Mouse (Mus musculus) intestine, embryonic 16.5 days (tissue): ENCODE measurements around the gene Cpa4. TPM values are rescaled to one million over a fixed set of nuclear protein-coding genes. Genes with fewer than 3 reads are reported as not detected.
A peak's percentile ranks its signal among the peaks of the same experiment; 100 is the strongest.

Source experiments
- ATAC-seq: fragments of 200-750 bp; cut with Nextera tagmentation; 2 replicates; pipeline ENCODE4 v1.8.0; 2017; ENCODE audit warnings: moderate TSS enrichment, moderate library complexity
- H3K27ac ChIP-seq: fragments of 300-500 bp; sonication (generic); 2 replicates; pipeline ENCODE4 v1.5.1; 2014; ENCODE audit warnings: mild to moderate bottlenecking, low read length
- H3K27me3 ChIP-seq: fragments of 300-500 bp; sonication (generic); replicated peaks from 2 replicates; pipeline ENCODE4 v1.6.1; 2014; ENCODE audit warnings: low read length, control low read depth, mixed read lengths; ENCODE audit not compliant: control insufficient read depth, insufficient read depth
- H3K36me3 ChIP-seq: fragments of 300-500 bp; sonication (generic); 2 replicates; pipeline ENCODE4 v1.6.1; 2014; ENCODE audit warnings: low read length, control low read depth; ENCODE audit not compliant: control insufficient read depth, insufficient read depth
- H3K4me1 ChIP-seq: fragments of 300-500 bp; sonication (generic); 2 replicates; pipeline ENCODE4 v1.6.1; 2014; ENCODE audit warnings: low read length, control low read depth, mixed read lengths; ENCODE audit not compliant: control insufficient read depth, insufficient read depth
- H3K4me2 ChIP-seq: fragments of 300-500 bp; sonication (generic); 2 replicates; pipeline ENCODE4 v1.6.1; 2014; ENCODE audit warnings: low read depth, low read length, control low read depth
- H3K4me3 ChIP-seq: fragments of 300-500 bp; sonication (generic); 2 replicates; pipeline ENCODE4 v1.5.1; 2014; ENCODE audit warnings: mild to moderate bottlenecking, low read length
- H3K9ac ChIP-seq: fragments of 300-500 bp; sonication (generic); 2 replicates; pipeline ENCODE4 v1.6.1; 2014; ENCODE audit warnings: low read depth, low read length
- H3K9me3 ChIP-seq: fragments of 300-500 bp; sonication (generic); 2 replicates; pipeline ENCODE4 v1.6.1; 2016; ENCODE audit warnings: low read length, control low read depth; ENCODE audit not compliant: control insufficient read depth
- WGBS: fragments of 180-500 bp; shearing (Covaris S2); extraction: QIAGEN DNeasy Blood & Tissue Kit; methylation state at CpG from one replicate; pipeline ENCODE4 v1.1.7; 2014; 5-methylcytosine and 5-hydroxymethylcytosine counted together
- polyA plus RNA-seq: library from polyadenylated mRNA; unstranded; fragments of >200 nt; fragmentation: Nextera tagmentation; extraction: Ambion mirVana; gene quantifications from 2 replicates; pipeline ENCODE4 v1.2.1, GENCODE M21; 2015

Gene Cpa4
- polyA plus RNA-seq, 1 experiment from 2014 or later, result 0.39 TPM

DNA sequence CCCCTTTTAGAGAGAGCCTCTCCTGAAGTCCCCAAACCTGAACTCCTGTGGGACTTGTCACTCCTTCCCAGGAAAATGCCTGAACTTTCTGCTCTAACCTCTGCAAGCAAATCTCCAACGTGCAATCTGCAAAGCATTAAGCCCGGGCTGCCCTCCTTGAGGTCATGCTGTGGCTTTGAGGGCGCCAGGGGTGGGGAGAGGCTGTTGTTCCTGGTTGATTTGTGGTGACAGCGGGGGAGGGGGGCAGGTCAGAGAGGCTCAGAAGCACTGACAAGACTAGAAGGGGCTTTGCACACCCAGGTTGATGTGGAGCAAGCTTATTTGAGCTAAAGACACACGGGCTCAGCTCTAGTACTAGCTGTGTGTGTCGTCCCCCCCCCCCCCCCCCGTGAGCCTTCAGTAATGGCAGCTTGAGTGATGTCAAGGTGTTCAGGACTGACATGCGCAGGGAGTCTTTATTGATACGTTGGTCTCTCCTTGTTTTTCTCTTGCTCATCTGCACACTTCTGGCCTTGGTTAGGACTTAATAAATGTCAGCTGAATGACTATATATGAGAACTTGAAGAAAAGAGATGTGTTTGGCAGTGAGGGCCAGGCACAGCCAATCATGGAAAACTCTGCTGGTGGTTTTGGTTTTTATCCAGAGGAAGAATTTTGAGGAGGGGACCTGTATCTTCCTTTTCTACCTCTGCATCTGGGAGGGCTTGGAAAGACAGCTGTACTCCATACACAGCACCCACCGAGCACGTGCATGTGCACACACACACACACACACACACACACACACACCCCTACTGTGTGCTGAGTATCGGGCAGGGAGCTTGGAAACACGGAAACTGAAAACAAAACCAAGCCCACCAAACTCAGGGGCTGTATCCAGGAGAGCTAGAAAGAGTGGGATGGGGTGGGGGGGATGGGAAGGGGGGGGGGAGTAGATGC lies 49.1 kb downstream of the Cpa4 start:
- H3K9ac ChIP-seq, result peak overlapping the region; percentile 52
- H3K36me3 ChIP-seq, result no peaks in the 10 kb centered on the region
- H3K27me3 ChIP-seq, result no peaks in the 10 kb centered on the region
- H3K9me3 ChIP-seq, result no peaks in the 10 kb centered on the region
- H3K4me1 ChIP-seq, result peaks cover 22% of the 10 kb centered on the region
- 0 out of 2 replicates have a peak, but pooled peaks have one; percentile 23 for ATAC-seq
- peak overlapping the region; percentile 38 for H3K4me2 ChIP-seq
- no peak overlapping the region for H3K4me3 ChIP-seq
- H3K27ac ChIP-seq, result no peak overlapping the region
- WGBS, result 17% methylated on average over 13 of the region's 13 CpGs

- Histone ChIP-seq H3K27me3 (no peaks in the 10 kb centered on the region), H3K4me2 (peak overlapping the region; percentile 38), H3K9me3 (no peaks in the 10 kb centered on the region), H3K36me3 (no peaks in the 10 kb centered on the region), H3K4me1 (peaks cover 22% of the 10 kb centered on the region), H3K9ac (no peak overlapping the region), H3K27ac (0 out of 2 replicates have a peak overlapping the region, but pooled peaks have one; percentile 26), H3K4me3 (no peak overlapping the region)
- ATAC-seq, result peak; percentile 67; the same call in 1 of the 2 replicates
- WGBS, result 29% methylated on average over 18 of the region's 18 CpGs
Measured at GRCm38 (mm10) chr6:30617959-30618590, 49.9 kb downstream of the Cpa4 start.

DNA sequence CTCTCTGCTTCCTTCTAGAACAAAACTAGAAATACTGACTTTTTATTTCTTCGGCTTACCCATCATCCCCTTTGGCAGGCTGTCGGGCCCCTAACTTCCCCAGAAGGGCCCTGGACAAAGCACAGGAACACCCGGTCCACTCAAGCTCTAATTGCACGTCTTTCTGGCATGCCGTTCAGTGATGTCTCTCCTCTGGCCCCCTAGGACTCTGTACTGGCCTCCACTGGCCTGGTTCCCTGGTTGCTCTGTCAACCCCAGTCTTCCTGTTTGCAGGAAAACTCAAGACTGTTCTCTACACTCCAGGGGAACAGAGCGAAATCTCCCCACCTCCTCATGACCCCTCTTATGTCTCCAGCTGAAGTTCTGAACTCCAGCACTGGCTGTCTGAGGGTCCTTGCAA lies 50.6 kb downstream of the Cpa4 start:
- Histone ChIP-seq H3K9me3 (no peaks in the 10 kb centered on the region), H3K9ac (no peak overlapping the region), H3K27me3 (no peaks in the 10 kb centered on the region), H3K4me1 (peaks cover 22% of the 10 kb centered on the region), H3K4me3 (no peak overlapping the region), H3K4me2 (no peak overlapping the region), H3K27ac (no peak overlapping the region), H3K36me3 (no peaks in the 10 kb centered on the region)
- ATAC-seq, result no peak
- 63% methylated on average over 6 of the region's 6 CpGs for WGBS

- H3K4me1 ChIP-seq, result peaks cover 22% of the 10 kb centered on the region
- 81% methylated on average over 5 of the region's 5 CpGs for WGBS
- H3K4me2 ChIP-seq, result no peak overlapping the region
- no peaks in the 10 kb centered on the region for H3K9me3 ChIP-seq
- no peaks in the 10 kb centered on the region for H3K36me3 ChIP-seq
- no peak overlapping the region for H3K4me3 ChIP-seq
- H3K27ac ChIP-seq, result no peak overlapping the region
- no peaks in the 10 kb centered on the region for H3K27me3 ChIP-seq
- H3K9ac ChIP-seq, result no peak overlapping the region
- ATAC-seq, result no peak
Measured at GRCm38 (mm10) chr6:30619606-30620005, 51.4 kb downstream of the Cpa4 start.

GRCm38 (mm10) chr6:30620591-30620990 lies 52.4 kb downstream of the Cpa4 start:
- ATAC-seq, result no peak
- Histone ChIP-seq H3K27ac (no peak overlapping the region), H3K36me3 (no peaks in the 10 kb centered on the region), H3K4me2 (no peak overlapping the region), H3K27me3 (no peaks in the 10 kb centered on the region), H3K9ac (no peak overlapping the region), H3K4me3 (no peak overlapping the region), H3K9me3 (no peaks in the 10 kb centered on the region), H3K4me1 (peaks cover 21% of the 10 kb centered on the region)
- 77% methylated on average over 4 of the region's 4 CpGs for WGBS

- WGBS, result 84% methylated on average over 6 of the region's 6 CpGs
- no peak for ATAC-seq
Measured at GRCm38 (mm10) chr6:30620994-30621393, 52.8 kb downstream of the Cpa4 start.

DNA sequence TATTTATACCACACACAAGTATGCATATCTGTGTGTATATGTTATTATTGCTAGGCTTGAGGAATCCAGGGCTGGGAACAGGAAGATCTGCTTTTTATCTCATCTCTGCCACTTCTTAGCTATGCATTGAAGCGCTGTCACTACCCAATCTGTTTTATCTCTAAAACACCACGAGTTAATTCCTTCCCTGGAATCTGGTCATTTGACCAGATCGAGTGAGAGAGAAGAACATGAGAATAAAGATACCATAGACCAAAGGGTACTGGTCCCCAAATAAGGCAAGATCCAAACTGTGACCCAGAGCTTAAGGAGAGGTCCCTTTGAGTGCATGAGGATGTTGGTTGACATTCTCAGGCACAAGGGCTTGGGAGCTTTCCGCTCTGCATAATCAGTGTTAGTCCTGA lies 53.8 kb downstream of the Cpa4 start:
- no peak overlapping the region for H3K9ac ChIP-seq
- H3K4me3 ChIP-seq, result no peak overlapping the region
- H3K27me3 ChIP-seq, result no peaks in the 10 kb centered on the region
- H3K9me3 ChIP-seq, result no peaks in the 10 kb centered on the region
- WGBS, result 45% methylated on average over 4 of the region's 4 CpGs
- H3K36me3 ChIP-seq, result no peaks in the 10 kb centered on the region
- H3K4me1 ChIP-seq, result peaks cover 13% of the 10 kb centered on the region
- no peak for ATAC-seq
- H3K27ac ChIP-seq, result 0 out of 2 replicates have a peak overlapping the region, but pooled peaks have one; percentile 8
- H3K4me2 ChIP-seq, result no peak overlapping the region

More at GRCm38 (mm10) chr6:30620994-30621393, 52.8 kb downstream of the Cpa4 start:
- Histone ChIP-seq H3K9ac (no peak overlapping the region), H3K4me2 (no peak overlapping the region), H3K27ac (peak overlapping the region; percentile 23), H3K4me3 (no peak overlapping the region), H3K27me3 (no peaks in the 10 kb centered on the region), H3K4me1 (peaks cover 18% of the 10 kb centered on the region), H3K36me3 (no peaks in the 10 kb centered on the region), H3K9me3 (no peaks in the 10 kb centered on the region)

DNA sequence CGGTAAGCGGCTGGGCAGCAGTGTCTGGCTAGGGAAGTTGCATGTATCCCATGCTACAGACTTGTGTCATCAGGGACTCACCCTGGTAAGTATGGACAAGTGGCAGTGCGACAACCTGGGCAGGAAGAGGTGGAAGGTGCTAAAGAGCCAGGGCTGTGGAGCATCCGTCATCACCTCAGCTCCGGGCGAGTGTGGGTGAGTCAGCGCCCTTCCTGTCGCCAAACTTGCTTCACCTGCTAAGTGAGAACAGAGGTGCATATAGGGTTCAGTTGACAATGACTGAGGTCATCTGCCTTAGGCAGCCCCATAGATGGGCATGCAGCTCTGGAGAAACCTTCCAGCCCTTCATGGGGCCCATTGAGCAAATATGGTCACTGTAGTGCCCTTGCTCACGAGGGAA lies 56.6 kb downstream of the Cpa4 start:
- H3K27me3 ChIP-seq, result no peaks in the 10 kb centered on the region
- no peak for ATAC-seq
- no peak overlapping the region for H3K9ac ChIP-seq
- H3K4me3 ChIP-seq, result no peak overlapping the region
- no peak overlapping the region for H3K27ac ChIP-seq
- 87% methylated on average over 9 of the region's 9 CpGs for WGBS
- no peaks in the 10 kb centered on the region for H3K36me3 ChIP-seq
- H3K4me2 ChIP-seq, result no peak overlapping the region
- H3K4me1 ChIP-seq, result no peaks in the 10 kb centered on the region
- no peaks in the 10 kb centered on the region for H3K9me3 ChIP-seq

- Histone ChIP-seq H3K4me3 (no peak overlapping the region), H3K4me1 (no peaks in the 10 kb centered on the region), H3K27ac (no peak overlapping the region), H3K27me3 (no peaks in the 10 kb centered on the region), H3K4me2 (no peak overlapping the region), H3K36me3 (no peaks in the 10 kb centered on the region), H3K9me3 (no peaks in the 10 kb centered on the region), H3K9ac (no peak overlapping the region)
- 38% methylated on average over 6 of the region's 6 CpGs for WGBS
- ATAC-seq, result no peak
Measured at GRCm38 (mm10) chr6:30628152-30628551, 60.0 kb downstream of the Cpa4 start.
